ENCODE assay signal across 26 mouse cellular contexts in the genomic region with DNA sequence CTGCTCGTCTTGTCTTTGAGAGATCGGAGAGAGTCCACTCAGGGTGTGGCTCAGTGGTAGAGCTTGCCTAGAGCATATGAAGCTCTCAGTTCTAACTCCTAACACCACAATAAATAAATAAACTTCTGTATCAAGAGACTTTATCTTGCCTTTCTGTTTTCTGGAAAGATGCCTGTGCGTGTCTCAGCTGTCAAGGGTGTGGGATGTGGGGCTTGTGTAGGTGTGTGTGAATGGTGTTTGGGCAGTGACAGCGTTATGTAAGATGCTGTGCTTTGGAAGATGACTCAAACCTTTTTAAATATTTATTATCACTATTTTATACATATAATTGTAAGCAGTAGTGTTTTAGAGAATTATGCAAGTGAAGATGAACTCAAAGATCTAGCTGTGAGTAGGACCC.
DNase-seq lines count a peak whose midpoint lies in the region; TF ChIP-seq lines count a peak whose summit lies in the region.
"Had no signal": no experiment of that assay in that cellular context is flagged by ENCODE, and none has a peak within 500 bp of the region (broad histone marks: within the 10 kb centered on the region; RNA-seq: fewer than 3 reads in every experiment).

No protein-coding gene starts in this region.

- intact Hi-C loops in left cerebral cortex, postnatal 4 days (cut with DNase I): no loop called here
- intact Hi-C loops in left cerebral cortex, adult 2 months (cut with DNase I): no loop called here

- DNase-seq in left cerebral cortex, adult 11 months (ENCODE audit: low spot score): peak; percentile 63
- DNase-seq in left cerebral cortex, postnatal 4 days: no peak
- DNase-seq in brain, adult 2 months (ENCODE audit: low read depth, low spot score): peak; percentile 83
- peak; percentile 36 to 59 for DNase-seq in left cerebral cortex, adult 2 months (ENCODE audit: extremely low spot score in 1 of 2, low spot score in 2 of 2)
- DNase-seq in right cerebral cortex, postnatal 36 days (ENCODE audit: low spot score in 2 of 2): peak; percentile 65 to 77
- no peak for DNase-seq in B cell, adult 2 months
- DNase-seq: adrenal gland, adult 2 months; adrenal gland, postnatal 36 days; cerebellum, adult 8-10 months; cerebellum, postnatal 25 days; forebrain, postnatal 0 days; gastrocnemius, postnatal 14 days; heart, adult 11 months; kidney, adult 18-20 months; kidney, postnatal 25 days; lung, postnatal 36 days had no signal

- peak overlapping the region; percentile 81 for H3K27ac ChIP-seq in left cerebral cortex, adult 2 months
- H3K27ac ChIP-seq: embryonic facial prominence, embryonic 10.5 days; embryonic facial prominence, embryonic 15.5 days; forebrain, embryonic 12.5 days; heart, embryonic 10.5 days; heart, embryonic 15.5 days; kidney, embryonic 15.5 days; limb, embryonic 12.5 days; lung, embryonic 15.5 days; neural tube, embryonic 12.5 days had no signal

- no peak overlapping the region for H3K4me3 ChIP-seq in left cerebral cortex, adult 2 months
- H3K4me3 ChIP-seq: embryonic facial prominence, embryonic 10.5 days; embryonic facial prominence, embryonic 15.5 days; forebrain, embryonic 12.5 days; heart, embryonic 10.5 days; heart, embryonic 15.5 days; kidney, embryonic 15.5 days; limb, embryonic 12.5 days; lung, embryonic 15.5 days; myocyte; neural tube, embryonic 12.5 days had no signal

- no peak for TF ChIP-seq CTCF in left cerebral cortex, adult 2 months (IDR thresholded peaks at IDR 0.05)

Comparison
In these comparisons a context has a peak if more than half of its experiments do, and no peak if none do; other contexts are left out.
1. DNase-seq: peak in left cerebral cortex, adult 11 months (single experiment), brain, adult 2 months (single experiment), left cerebral cortex, adult 2 months (2 of 2) and right cerebral cortex, postnatal 36 days (2 of 2); none in left cerebral cortex, postnatal 4 days (single experiment) and B cell, adult 2 months (0 of 2).